Mouse (Mus musculus) lung, embryonic 14.5 days (tissue): Measurements from ENCODE around the gene Syde1. TPM values are rescaled to one million over a fixed set of nuclear protein-coding genes. Genes with fewer than 3 reads are reported as not detected.

ENCODE experiments used
- ATAC-seq: fragments of 200-750 bp; cut with Nextera tagmentation; 2 replicates; pipeline ENCODE4 v1.8.0; 2017; ENCODE audit warnings: mild to moderate bottlenecking, moderate TSS enrichment, moderate library complexity; ENCODE audit not compliant: insufficient read depth
- DNase-seq: peaks from one replicate; pipeline ENCODE4 v3.0.0-alpha.2; 2015
- H3K27ac ChIP-seq: fragments of 300-500 bp; sonication (generic); 2 replicates; pipeline ENCODE4 v1.5.1; 2014; ENCODE audit warnings: low read depth, mild to moderate bottlenecking, moderate library complexity
- H3K27me3 ChIP-seq: fragments of 300-500 bp; sonication (generic); 2 replicates; pipeline ENCODE4 v1.6.1; 2014; ENCODE audit warnings: low read length, control low read depth; ENCODE audit not compliant: insufficient read depth
- H3K36me3 ChIP-seq: fragments of 300-500 bp; sonication (generic); 2 replicates; pipeline ENCODE4 v1.6.1; 2014; ENCODE audit warnings: control low read depth; ENCODE audit not compliant: insufficient read depth
- H3K4me1 ChIP-seq: fragments of 300-500 bp; sonication (generic); 2 replicates; pipeline ENCODE4 v1.6.1; 2014; ENCODE audit warnings: antibody characterized with exemption, control low read depth; ENCODE audit not compliant: insufficient read depth
- H3K4me2 ChIP-seq: fragments of 300-500 bp; sonication (generic); 2 replicates; pipeline ENCODE4 v1.6.1; 2014; ENCODE audit warnings: mild to moderate bottlenecking
- H3K4me3 ChIP-seq: fragments of 300-500 bp; sonication (generic); 2 replicates; pipeline ENCODE4 v1.5.1; 2014; ENCODE audit warnings: low read depth, low read length
- H3K9ac ChIP-seq: fragments of 300-500 bp; sonication (generic); 2 replicates; pipeline ENCODE4 v1.6.1; 2014
- H3K9me3 ChIP-seq: fragments of 300-500 bp; sonication (generic); 2 replicates; pipeline ENCODE4 v1.6.1; 2016; ENCODE audit warnings: low read depth, low read length, control low read depth
- CTCF ChIP-seq: IDR thresholded peaks from 2 replicates; pipeline ENCODE4 v1.5.1; 2016; ENCODE audit warnings: antibody characterized with exemption, low read depth
- WGBS: fragments of 180-500 bp; shearing (Covaris S2); extraction: QIAGEN DNeasy Blood & Tissue Kit; methylation state at CpG from one replicate; pipeline ENCODE4 v1.1.7; 2014; 5-methylcytosine and 5-hydroxymethylcytosine counted together
- polyA plus RNA-seq: library from polyadenylated mRNA; unstranded; fragments of >200 nt; fragmentation: Nextera tagmentation; extraction: Ambion mirVana; gene quantifications from 2 replicates; pipeline ENCODE4 v1.2.1, GENCODE M21; 2014

Gene Syde1
- polyA plus RNA-seq, 1 experiment from 2014 or later = 29.3 TPM

DNA sequence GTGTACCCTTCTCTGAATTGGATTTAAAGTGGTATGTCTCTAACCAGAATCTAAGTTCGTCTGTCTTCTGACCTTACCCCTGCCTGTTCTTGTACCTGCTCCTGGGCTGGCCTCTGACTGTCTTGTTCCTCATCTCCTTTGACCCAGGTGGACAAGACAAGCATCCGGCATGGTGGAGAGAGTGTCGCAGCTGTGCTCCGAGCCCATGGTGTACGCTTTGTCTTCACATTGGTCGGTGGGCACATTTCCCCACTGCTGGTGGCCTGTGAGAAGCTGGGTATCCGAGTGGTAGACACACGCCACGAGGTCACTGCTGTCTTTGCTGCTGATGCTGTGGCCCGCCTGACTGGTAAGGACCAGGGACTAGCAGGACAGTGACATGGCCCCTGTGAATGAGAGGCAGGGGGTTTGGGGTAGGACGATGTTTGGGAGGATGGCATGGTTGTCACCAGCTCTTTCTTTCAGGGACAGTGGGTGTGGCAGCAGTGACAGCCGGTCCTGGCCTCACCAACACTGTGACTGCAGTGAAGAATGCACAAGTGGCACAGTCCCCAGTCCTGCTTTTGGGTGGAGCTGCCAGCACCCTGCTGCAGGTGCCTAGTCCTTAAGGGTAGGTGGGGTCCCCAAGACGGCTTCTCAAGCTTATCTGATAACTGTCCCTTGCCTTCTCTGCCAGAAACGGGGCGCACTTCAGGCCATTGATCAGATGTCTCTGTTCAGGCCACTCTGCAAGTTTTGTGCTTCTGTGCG, 15.2 kb downstream of the Syde1 start:
- Histone ChIP-seq H3K4me3 (no peak overlapping the region), H3K36me3 (peaks cover 26% of the 10 kb centered on the region), H3K4me2 (no peak overlapping the region), H3K27ac (no peak overlapping the region), H3K9ac (no peak overlapping the region), H3K9me3 (no peaks in the 10 kb centered on the region), H3K4me1 (peaks cover 7% of the 10 kb centered on the region; the same call in 1 of the 2 replicates), H3K27me3 (no peaks in the 10 kb centered on the region)
- ATAC-seq = no peak
- no peak for DNase-seq
- WGBS = 87% methylated on average over 16 of the region's 16 CpGs
- no peak for TF ChIP-seq CTCF

DNA sequence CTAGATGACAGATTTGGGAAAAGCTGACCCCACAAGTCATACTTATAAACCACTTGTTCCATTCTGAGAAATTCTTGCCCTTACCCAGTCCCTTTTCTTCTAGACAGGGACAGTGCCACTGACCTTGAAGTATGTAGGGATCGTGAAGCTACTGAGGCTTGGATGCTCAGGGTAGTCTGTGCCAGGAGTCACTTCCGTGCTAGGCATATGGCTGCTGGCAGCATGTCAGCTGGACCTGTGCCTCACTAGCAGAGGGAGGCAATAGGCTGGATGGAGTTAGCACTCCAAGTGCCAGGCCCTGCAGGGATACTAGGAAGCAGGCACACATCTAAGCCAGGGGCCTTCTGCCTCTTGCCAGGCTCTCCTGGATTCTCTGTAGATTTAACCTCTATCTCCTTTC, 16.1 kb downstream of the Syde1 start:
- H3K27me3 ChIP-seq = no peaks in the 10 kb centered on the region
- peaks cover 7% of the 10 kb centered on the region; the same call in 1 of the 2 replicates for H3K4me1 ChIP-seq
- H3K4me2 ChIP-seq = peak overlapping the region; percentile 80
- DNase-seq (peak; percentile 49), ATAC-seq (no peak)
- H3K9me3 ChIP-seq = no peaks in the 10 kb centered on the region
- H3K4me3 ChIP-seq = peak overlapping the region; percentile 56
- H3K9ac ChIP-seq = peak overlapping the region; percentile 72
- TF ChIP-seq CTCF = no peak
- 57% methylated on average over 2 of the region's 2 CpGs for WGBS
- peaks cover 22% of the 10 kb centered on the region for H3K36me3 ChIP-seq
- no peak overlapping the region for H3K27ac ChIP-seq

DNA sequence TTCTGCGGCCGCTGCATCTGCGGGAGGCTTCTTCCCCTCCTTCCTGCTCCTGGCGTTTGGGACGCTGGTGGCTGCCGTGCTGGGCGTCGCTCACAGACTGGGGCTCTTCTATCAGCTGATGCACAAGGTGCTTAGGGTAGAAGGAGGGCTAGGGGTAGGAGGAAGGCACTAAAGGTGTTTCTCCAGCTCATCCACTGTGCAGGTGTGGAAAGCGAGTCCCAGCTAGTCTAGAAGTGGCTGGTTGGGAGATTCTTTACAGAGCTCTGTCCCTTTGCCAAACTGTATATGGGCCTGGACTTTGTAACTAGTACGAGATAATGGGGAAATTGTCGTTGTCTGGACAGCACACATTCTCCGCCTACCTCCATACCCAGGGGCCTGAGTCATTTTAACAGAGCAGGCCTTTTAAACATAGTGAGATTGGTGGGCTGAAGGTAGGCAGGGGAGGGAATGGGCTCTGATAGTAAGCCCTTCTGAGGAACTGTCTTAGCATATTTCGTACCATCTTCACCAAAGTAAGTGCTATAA, 16.6 kb downstream of the Syde1 start:
- peaks cover 17% of the 10 kb centered on the region for H3K36me3 ChIP-seq
- peak; percentile 45 for ATAC-seq
- H3K27ac ChIP-seq = peak overlapping the region; percentile 88
- DNase-seq = no peak
- WGBS = 12% methylated on average over 13 of the region's 13 CpGs
- H3K4me3 ChIP-seq = peak overlapping the region; percentile 56
- no peaks in the 10 kb centered on the region for H3K9me3 ChIP-seq
- peak overlapping the region; percentile 80 for H3K4me2 ChIP-seq
- H3K4me1 ChIP-seq = peaks cover 7% of the 10 kb centered on the region; the same call in 1 of the 2 replicates
- H3K27me3 ChIP-seq = no peaks in the 10 kb centered on the region
- peak overlapping the region; percentile 72 for H3K9ac ChIP-seq
- no peak for TF ChIP-seq CTCF

DNA sequence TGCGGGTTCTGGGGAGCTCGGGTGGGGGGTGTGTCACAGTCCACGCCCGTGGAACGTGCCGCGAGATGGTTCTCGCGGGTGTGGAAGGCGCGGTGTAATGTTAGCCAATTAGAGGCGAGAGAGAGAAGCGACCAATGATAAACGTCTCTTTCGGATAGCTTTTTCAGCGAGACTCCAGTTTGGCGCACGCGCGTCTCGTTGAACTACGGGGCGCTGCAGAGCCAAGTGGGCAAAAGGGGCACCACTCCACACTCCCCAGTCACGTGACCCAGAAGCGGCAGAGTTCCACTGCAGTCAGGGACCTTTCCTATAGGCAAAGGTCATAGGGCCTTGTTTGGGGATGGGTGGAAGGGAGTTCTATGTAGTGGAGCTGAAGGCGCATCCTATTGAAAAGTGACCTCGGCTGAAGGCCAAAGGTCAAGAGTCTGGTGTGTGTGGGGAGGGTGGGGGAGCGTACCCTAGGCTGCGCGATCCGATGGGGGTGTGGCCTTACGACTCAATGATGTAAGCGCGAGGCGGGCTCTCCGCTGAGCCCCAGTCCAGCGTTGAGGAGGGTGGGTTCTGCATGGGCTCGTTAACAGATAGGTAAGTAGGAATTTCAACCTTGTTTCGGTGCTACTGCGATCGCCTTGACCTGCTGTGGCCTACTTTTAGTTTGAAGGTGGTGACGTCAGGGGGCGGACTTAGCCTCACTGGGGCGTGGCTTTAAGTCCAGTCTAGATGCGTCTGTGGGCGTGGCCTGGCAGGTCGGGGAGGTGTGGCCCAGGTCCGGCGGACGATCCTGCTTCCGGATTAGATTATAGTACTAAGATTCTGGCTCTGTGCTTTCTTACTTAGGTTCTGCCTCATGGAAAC, 17.3 kb downstream of the Syde1 start, which contains the start of gene Ilvbl:
Ilvbl (plus strand) TSS at position 97 of the 855 bp plus-strand sequence.
- Histone ChIP-seq H3K4me1 (peaks cover 7% of the 10 kb centered on the region; the same call in 1 of the 2 replicates), H3K27me3 (no peaks in the 10 kb centered on the region), H3K27ac (peak within 1 kb of the TSS; percentile 88), H3K4me3 (peak within 1 kb of the TSS; percentile 56), H3K9me3 (no peaks in the 10 kb centered on the region), H3K4me2 (peak within 1 kb of the TSS; percentile 80), H3K9ac (peak within 1 kb of the TSS; percentile 72), H3K36me3 (peaks cover 10% of the 10 kb centered on the region)
- peak; percentile 89 for ATAC-seq
- peak; percentile 98 for DNase-seq
- under 1% methylated on average over 51 of the region's 51 CpGs for WGBS
- TF ChIP-seq CTCF = peak; percentile 48

DNA sequence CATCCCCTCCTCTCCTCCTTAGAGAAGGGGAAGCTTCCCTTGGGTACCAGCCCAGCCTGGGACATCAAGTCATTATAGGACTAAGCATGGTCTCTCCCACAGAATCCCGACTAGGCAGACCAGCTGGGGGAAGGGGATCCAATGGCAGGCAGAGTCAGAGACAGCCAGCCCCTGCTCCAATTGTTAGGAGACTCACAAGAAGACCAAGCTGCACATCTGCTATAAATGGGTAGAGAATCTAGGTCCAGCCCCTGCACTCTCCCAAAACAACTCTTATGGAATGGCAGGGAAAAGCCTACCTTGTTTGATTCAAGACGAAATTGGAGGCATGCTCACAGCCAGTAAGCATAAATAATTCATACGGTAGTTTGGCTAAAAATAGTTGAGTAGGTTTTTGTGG, 18.5 kb downstream of the Syde1 start:
- Histone ChIP-seq H3K36me3 (peaks cover 8% of the 10 kb centered on the region; the same call in 1 of the 2 replicates), H3K27me3 (no peaks in the 10 kb centered on the region), H3K9ac (no peak overlapping the region), H3K4me2 (no peak overlapping the region), H3K9me3 (no peaks in the 10 kb centered on the region), H3K4me3 (no peak overlapping the region), H3K27ac (no peak overlapping the region), H3K4me1 (peaks cover 7% of the 10 kb centered on the region; the same call in 1 of the 2 replicates)
- no peak for ATAC-seq
- TF ChIP-seq CTCF = no peak
- DNase-seq = no peak
- 74% methylated on average over 3 of the region's 3 CpGs for WGBS

DNA sequence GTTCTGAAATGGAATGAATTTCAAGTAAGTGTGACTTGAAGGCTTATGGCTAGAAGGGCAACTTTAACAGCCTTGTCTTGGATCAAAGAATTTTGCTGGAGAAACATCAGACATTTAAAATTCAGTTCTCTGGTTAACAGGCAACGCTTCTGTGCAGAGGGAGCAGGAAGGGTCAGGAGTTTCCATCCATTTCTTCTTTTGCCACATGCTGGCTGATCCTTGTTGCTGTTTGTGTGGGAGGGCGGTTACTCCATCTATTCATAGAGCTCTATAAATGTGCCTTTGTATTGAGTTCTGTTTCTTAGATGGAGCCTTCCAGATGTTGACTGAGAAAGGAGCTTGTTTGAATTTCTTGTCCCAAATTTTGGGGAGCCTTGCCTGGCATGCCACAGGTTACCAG, 20.9 kb downstream of the Syde1 start:
- Histone ChIP-seq H3K27ac (no peak overlapping the region), H3K4me2 (no peak overlapping the region), H3K9ac (no peak overlapping the region), H3K4me1 (peaks cover 7% of the 10 kb centered on the region; the same call in 1 of the 2 replicates), H3K9me3 (no peaks in the 10 kb centered on the region), H3K27me3 (no peaks in the 10 kb centered on the region), H3K4me3 (no peak overlapping the region), H3K36me3 (no peaks in the 10 kb centered on the region)
- DNase-seq (peak; percentile 33), ATAC-seq (no peak)
- TF ChIP-seq CTCF = no peak
- 50% methylated on average over 2 of the region's 2 CpGs for WGBS
